Mouse (Mus musculus): ENCODE measurements around the gene Pitpnc1.

GRCm38 (mm10) chr11:107451106-107451505 is 19.4 kb downstream of the Pitpnc1 start:
- no peak for TF ChIP-seq CTCF (IDR thresholded peaks at IDR 0.05; ENCODE audit: low read depth)
- TF ChIP-seq EP300 (IDR thresholded peaks at IDR 0.05; ENCODE audit: low read depth): no peak
